Mouse (Mus musculus): ENCODE measurements at regions not wholly inside any gene's neighbourhood (a gene's known extent, or its start where the extent isn't known, plus 50 kb on each side); places are given as distances from the start of the nearest gene placed in this dataset.

GRCm38 (mm10) chr12:114299771-114300170, 756.1 kb downstream of the Adam6a start:
- TF ChIP-seq POLR2A (IDR thresholded peaks at IDR 0.05; ENCODE audit: low read depth, low read length) = no peak
- no peak for TF ChIP-seq CTCF (IDR thresholded peaks at IDR 0.05; ENCODE audit: extremely low read depth, insufficient read depth, insufficient read length, insufficient replicate concordance)
